Mouse (Mus musculus): Measurements from ENCODE around the gene Bcl2a1d.
"Not testable (repeated sequence)": the region's sequence is repeated elsewhere in the genome, so short reads cannot be mapped to it uniquely, and the experiment has no call there.

The Bcl2a1d gene

DNA sequence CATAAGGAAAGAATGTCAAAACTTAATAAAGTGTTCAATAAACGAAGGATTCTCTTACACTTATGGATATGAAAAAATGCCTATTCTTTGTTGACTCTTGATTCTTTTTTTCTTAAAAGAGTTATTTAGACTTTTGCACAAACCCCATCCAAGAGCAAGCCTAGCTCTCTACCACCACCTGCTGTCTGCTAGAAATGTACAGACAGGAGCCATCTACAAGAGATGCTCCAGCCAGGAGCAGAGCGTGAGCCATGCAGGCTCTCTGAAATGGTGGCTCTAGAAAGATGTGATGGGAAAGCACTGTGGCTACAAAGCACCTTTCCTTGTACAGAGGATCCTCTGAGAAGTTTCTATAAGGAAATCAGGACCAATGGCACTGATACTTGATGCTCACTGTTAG, 33.0 kb downstream of the Bcl2a1d start:
- DNase-seq (ENCODE audit: low read depth, low spot score), result not testable (repeated sequence)

DNA sequence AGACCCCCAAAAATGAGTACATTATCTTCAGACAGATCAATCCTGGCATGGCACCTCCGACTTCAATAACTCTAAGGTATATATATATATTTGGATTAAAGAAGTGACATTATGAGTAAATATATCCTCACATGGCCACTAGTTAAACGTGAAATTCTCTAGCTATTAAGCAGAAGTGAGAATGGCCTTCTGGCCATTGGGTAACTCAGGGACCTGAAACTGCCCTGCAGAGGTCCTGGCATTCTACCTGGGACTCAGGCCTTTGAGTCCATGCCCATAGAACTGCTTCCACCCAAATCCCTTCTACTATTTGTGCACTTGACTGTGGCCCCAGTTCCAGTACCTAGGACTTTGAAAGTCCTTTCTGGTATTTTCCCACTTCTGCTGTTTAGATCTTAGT, 40.4 kb downstream of the Bcl2a1d start:
- not testable (repeated sequence) for DNase-seq (ENCODE audit: low read depth, low spot score)

- not testable (repeated sequence) for DNase-seq (ENCODE audit: low read depth, low spot score)
Observed at GRCm38 (mm10) chr9:88689451-88689850, 42.3 kb downstream of the Bcl2a1d start.

DNA sequence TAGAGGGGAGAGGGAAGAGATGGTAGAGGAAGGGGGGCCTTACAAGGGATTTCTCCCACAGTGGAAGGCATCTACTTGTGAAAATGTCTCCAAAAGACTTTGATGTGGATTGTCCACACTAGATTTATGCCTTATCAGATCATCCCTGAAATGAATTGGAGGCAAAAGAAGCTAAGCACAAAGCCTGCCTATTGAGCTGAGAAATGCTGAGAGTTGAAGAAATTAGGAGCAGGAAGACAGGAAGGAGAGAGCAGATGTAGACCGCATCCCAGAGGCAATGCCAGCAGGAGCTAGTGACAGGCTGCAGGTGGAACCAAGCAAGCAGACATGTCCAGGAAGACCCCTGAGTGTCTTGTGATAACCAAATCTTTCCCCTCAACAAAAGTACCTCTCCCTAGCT, 45.0 kb downstream of the Bcl2a1d start:
- not testable (repeated sequence) for DNase-seq (ENCODE audit: low read depth, low spot score)

Data from embryo, embryonic 11.5 days (tissue).